Mouse (Mus musculus): Measurements from ENCODE around the gene Osbpl5.

The Osbpl5 gene

DNA sequence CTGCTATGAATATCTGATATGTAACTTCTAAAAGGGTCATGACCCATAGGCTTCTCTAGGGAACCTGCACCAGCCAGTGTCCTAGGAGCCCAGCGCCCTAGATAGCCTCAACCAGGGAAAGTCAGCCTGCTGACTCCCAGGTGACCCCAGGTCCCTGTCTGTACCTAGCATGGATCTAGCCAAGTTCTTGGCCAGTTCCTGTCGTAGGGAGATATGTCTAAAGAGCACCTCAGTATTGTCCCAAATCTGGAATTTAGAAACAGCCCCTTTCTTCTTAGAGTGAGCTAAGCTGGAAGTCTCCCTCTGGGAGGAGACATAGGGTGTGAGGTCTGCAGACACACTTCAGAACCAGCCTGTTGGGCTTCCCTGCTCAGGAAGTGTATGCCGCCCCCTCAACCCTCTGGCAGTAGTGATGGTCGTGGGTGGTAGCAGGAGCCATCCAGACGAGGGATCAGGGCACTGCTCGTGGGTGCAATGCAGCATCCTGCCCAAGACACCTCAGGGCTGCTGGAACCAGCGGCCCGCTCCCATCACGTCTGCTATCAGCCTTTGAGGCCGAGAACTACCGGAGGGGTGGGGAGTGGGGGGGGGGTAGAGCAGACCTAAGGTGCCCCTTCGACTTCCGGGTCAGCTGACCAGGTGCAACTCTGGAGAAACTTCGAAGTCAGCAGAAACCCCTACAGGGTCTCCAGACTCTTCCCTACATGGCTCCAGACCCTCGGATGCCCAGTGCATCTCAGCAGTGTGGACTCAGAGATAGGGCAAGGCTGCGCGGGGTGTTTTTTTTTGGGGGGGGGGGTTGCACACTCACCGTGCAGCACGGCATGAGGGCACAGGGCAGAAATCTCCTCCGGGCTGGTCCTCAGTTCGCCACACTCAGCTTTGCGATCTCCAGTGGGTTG, at the start of gene Osbpl5:
TSS of gene Osbpl5 (minus strand) at position 861 of the 902 bp plus-strand sequence.
- 17% methylated on average over 22 of the region's 22 CpGs for WGBS

DNA sequence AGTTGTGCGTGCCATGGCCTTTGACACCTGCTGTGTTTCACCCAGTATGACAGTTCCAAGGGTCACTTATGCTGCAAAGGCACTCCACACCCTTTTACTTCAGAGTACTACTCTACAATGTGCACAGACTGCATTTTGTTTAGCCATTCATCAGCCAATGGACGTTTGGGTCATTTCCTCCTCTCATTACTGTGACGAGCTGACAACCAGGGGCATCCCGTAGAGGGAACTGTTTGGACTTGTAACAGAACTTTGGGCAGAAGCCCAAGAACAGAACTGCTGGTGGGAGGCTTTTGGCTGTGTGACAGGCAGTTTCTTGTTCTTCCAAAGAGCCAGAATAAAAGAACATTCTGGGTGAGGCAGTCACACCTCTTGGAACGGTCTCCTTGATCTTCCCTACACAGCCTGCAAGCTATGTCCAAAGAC, 48.4 kb upstream of the Osbpl5 start:
- WGBS = 35% methylated on average over 5 of the region's 5 CpGs

DNA sequence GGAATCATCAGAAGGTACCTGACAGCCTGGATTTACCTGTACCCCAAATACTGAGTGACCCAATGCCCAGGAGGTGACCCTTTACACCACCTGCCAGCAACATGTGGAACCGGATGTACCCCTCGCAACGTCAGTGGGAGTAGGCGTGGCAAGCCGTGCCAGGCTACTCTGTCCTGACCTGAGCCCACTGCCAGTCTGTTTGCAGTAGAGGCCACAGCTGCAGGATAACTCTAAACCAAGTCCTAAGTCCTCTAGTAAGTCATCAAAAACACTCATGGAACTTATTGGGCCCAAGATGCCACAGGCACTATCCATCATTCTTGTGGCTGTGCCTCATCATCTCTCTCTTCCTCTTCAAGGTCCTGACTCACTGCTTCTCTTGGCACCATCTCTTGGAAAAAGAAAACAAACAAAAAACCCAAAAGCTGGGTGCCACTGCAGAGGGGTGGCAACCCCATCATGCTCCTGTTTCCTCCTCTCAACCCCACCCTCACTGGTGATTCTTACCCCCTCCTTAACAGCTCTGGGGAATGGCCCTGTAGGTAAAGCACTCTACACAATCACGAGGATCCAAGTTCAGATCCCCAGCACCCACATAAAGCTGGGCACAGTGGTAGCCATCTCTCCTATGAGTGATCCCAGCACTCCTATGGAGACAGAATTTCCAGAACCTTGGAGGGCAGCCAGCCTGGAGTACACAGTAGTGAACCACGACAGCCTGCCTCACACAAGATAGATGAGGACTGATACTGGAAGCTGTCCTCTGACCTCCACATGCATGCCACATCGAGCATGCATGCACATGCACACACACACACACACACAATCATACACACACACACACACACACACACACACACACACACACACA, 44.6 kb upstream of the Osbpl5 start:
- 89% methylated on average over 8 of the region's 8 CpGs for WGBS

DNA sequence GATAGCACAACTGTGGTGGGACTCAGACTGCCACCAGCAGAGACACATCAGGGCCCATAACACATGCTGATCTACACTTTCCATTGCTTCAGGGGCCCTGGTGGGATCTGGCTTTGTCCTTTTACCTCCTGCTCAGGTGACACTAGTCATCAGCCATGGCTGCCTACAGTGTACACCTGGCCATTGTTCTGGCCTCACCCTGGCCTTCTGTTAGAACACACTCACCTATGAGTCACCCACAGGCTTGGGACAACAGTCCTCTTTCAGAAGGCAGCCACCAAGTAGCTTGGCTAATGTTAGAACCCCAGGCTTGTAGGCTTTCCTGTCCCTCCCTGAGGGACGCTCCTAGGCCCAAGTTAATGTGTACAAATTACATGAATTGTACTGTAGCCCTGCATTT, 44.0 kb upstream of the Osbpl5 start:
- WGBS = 91% methylated on average over 1 of the region's 1 CpGs

DNA sequence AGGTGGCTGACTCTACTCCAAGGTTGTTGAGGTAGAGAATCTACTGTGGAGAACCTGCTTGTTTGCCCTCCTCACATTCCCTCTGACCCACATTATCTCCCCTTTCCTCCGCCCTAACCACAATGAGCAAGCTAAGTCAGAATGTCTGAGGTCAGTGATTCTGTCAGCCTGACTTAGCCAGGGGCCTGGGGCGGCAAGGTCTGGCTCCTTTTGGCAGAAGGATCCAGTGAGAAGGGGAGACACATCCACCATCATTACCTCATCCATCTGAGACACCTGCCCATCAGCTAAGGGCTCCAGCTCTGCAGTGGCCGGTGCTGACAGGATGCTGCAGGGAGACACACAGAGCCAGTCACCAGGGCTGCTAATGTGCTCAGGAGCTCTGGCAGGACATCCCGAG, 42.0 kb upstream of the Osbpl5 start:
- 94% methylated on average over 4 of the region's 4 CpGs for WGBS

DNA sequence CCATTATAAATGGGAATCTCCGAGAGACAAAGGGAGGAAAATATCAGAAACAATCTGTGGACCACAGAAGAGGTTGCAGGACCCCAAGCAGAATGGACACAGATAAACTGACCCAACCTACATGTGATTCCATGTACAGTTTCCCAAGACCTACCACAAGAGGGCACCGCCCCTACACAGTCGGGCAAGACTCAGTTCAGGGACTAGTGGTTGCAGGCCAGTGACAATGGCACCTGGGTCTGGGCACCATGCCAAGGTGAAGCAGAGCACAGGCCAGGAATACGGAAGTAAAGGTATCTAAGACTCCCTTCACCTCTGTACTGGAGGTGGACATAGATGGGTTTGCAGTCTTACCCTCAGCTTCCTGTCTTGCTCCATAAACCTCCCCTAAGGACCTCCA, 36.3 kb upstream of the Osbpl5 start:
- 61% methylated on average over 4 of the region's 4 CpGs for WGBS

DNA sequence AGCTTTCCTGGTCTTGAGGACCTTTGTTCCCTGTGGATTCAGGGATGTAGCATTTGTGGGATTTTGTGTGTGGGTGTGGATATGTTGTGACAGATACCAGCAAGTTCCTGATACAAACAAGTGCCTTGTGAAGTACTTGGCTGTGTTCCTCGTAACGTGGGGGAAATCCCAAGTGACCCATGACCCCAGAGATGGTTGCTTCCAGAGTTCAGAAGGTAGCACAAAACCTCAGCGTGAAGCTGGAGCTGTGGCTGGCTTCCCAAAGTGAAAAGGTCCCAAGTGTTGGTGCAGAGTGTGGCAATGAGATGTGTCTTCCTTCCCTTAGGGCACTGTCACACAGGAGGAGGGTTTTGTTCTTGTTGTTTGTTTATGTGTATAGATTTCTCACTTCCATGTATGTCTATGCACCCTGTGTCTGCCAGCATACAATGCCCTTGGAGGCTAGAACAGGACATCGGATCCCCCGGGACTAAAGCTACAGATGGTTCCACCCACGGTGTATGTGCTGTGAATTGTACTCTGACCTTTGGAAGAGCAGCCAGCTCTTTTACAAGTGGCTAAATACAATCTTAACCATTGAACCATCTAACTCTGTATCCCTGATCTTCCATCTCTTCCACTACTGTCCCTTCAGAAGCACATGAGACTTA, 35.7 kb upstream of the Osbpl5 start:
- WGBS = 65% methylated on average over 6 of the region's 6 CpGs

DNA sequence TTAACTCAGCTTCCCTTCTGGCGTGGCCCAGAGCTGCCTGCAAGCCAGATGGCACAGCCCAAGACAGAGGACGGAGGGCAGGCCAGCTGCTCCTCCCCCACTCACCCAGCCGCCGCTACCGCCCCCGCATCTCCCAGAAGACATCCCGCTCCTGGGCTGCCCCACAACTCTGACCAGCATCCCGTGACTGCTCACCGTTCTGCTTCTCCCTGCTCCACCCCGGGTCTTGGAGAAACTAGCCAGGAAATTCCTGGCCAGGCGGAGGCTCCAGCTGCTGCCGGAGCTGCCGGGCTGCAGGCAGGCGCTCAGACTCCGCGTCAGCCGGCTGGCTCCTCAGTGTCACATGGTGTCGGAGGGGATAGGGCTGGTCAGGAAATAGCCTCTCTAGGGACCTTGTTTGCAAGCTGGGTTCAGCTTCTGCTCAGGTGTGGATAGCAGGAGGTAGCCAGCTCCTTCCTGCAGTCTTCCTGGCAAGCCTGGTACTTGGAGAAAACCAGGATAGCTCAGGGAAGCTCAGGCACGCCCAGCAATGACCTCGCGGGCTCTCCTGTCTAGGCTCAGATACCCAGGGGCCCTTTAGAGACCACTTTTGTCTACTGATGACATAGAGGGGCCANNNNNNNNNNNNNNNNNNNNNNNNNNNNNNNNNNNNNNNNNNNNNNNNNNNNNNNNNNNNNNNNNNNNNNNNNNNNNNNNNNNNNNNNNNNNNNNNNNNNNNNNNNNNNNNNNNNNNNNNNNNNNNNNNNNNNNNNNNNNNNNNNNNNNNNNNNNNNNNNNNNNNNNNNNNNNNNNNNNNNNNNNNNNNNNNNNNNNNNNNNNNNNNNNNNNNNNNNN, 27.4 kb upstream of the Osbpl5 start, which contains the start of gene Mrgpre:
TSS of gene Mrgpre (minus strand) at position 505 of the 834 bp plus-strand sequence.
- 4% methylated on average over 21 of the region's 21 CpGs for WGBS

DNA sequence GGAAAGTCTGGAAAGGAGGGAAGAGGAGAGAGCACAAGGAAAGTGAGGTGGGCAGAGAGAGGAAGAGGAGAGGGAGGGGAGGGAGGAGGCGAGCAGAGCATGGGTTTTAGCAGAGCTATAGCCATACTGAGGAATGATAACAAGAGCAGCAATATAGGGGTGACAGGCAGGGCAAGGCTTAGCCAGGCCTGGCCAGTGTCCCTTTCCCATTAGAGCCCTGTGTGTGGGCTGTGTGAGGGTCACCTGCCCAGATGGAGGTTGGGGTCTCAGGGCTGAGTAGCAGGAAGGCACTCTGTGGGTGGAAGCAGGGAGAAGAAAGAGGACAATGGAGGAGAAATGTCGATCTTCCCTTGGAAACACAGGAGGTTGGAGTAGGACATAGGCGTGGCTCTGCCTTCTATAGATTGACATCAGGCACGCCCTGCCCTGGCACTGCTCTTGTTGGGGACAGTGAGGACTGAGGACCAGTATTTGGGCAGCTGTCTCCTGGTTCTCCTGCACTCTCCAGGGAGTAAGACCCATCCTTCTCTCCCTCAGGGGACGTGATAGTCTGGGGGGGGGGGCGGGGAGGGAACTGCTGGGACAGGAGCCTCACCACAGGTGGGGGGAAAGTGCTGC, 26.7 kb upstream of the Osbpl5 start:
- 16% methylated on average over 6 of the region's 6 CpGs for WGBS

DNA sequence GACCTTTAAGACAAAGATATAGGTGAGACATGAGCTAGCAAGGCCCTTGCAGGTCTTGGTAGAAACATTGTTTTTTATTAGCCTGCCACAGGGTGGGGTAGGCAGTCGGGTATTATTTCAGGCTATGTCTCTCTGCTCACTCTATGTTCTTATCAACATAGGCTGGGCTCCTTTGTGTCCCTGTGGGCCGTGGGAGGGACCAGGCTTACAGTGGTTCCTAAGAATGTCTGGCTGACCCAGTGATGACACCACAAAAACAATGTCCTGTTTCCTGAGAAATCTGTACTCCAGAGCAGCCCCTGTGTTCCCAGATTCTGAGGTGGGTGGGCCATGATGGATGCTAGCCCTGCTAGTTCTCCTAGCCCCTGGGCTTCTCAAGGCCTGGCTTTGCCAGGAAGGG, 20.6 kb upstream of the Osbpl5 start:
- 67% methylated on average over 2 of the region's 2 CpGs for WGBS

DNA sequence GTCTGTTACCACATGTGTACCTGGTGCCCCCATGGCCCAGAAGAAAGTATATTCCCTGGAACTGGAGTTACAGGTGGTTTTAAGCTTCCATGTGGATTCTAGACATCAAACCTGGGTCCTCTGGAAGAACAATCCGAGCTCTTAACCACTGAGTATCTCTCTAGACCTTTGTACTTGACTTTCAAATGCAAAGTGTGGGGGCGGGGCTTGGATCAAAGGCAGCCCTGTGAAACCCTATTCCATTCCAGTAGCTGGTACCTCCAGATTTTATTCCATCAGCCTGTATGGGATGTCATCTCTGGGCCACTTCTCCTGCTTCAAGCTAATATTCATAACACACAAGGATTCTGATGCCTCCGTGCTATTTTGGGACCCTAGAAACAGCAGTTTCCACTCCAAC, 19.4 kb upstream of the Osbpl5 start:
- 51% methylated on average over 3 of the region's 3 CpGs for WGBS

DNA sequence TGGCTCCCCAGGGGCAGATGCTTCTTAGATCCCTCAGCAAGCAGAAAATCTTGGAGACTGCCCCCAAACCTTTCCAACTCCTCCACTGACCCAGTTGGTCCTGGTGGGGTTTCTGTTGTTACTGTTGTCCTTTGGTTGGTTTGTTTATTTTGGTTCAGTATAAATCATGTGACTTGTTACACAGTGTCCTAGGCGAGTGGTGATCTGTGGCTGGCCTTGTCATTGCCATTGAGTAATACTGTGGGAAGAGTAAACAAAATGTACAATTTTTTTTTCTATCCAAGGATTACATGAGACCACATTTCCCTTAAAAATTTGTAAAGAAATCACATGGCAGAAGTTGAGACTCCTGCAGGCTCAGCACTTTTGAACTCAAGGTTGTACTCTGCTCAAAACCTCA, 12.7 kb upstream of the Osbpl5 start:
- 71% methylated on average over 1 of the region's 1 CpGs for WGBS

DNA sequence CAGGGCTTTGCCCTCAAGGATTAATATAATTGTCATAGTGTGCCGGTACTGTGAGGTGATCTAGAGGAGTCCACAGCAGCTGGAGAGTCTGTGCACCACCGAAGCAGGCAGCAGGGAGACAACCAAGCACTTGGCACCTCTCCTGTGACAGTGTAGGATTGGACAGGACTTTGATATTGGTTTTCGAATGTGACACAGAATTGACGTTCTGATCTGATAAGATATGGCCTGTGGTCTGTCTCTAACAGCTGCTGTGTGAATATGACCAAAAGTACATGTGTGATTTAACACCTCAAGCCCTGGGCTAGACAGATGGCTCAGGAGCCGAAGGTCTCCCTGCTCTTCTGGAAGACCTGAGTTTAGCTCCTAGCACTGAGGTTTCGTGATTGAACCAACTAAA, 11.5 kb upstream of the Osbpl5 start:
- WGBS = 85% methylated on average over 6 of the region's 6 CpGs

DNA sequence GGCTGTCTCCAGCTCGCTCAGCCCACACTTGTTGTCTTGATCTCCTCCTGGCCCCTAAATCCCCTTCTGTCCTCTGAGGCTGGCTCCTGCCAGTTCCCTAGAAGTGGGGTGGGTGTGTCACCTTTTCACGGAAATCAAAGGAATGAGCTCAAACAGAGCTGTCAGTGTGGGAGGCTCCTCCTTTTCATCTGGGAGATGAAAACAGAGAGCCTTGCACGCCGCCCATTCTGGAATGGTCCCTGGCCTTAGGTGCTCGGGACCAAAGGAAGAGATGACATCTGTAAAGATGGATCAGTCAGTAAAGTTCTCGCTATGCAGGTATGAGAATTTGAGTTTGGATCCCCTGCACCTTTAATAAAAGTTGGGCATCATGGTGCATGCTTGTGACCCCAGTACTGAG, 10.1 kb upstream of the Osbpl5 start, which contains the start of gene Mrgprg:
TSS of gene Mrgprg (minus strand) at position 101 of the 400 bp plus-strand sequence.
- WGBS = 55% methylated on average over 6 of the region's 6 CpGs

DNA sequence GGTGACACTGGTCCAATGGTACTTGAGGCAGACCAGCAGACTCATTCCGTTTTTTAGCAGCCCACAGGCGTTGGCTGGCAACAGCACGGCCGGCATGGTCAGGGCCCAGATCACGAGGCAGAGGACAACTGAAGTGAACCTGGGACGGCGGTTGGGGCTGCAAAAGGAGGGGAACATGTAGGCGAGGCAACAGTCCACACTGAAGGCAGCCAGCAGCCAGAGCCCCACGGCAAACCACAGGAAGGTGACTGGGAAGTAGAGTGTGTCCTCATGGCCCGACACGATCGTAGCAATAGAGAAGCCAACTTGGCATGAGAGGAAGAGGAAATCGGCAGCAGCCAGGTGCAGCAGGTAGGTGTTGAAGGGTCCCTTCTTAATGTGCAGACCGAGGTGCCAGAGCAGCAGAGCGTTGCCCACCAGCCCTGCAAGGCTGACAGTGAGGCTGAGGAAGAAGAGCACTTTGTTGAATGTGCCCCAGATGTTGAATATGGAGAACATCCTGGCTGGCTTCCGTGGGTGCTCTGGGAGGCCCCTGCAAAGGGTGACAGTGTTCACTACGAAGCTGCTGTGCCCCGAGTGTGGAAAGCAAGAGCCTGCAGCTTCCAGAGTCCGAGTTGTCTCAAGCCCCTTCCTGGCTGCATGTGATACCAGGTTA, 8.2 kb upstream of the Osbpl5 start:
- 79% methylated on average over 19 of the region's 19 CpGs for WGBS

DNA sequence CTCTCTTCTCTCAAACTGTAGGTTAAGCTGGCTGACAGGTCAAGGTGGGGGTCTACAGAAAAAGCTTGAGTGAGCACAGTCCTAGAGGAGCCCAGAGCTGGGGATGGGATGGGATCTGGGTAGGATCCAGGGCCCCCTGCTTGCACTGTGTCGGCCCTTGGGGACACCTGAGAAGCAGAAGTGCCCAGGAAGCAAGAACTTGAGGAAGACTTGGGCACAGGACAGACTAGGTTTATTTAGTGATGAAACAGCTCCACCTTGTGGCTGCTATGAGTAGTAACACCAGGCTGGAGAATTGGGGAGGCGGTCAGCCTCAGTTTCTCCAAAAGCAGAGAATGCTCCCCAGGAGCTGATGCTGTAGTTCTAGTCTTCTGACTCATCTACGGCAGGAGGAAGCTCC, 7.0 kb upstream of the Osbpl5 start:
- WGBS = 20% methylated on average over 3 of the region's 3 CpGs

DNA sequence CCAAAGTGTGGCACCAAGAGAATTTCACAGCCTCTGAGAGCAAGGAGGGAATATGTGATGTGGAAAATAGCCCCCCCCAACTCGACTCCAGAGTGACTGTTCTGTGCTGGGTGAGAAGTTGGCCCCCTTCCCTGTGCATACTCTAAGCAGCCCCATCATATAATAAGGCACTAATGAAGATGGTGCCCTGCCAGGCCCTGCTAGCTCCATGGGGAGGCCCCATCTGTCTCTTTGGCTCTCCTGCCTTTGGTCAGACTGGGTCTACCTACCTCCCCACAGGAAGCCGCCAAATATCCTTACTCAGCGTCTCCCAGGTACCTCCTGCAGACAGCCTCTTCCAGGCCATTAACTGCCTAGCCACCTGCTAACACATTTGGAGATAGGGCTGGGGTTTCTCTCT, 2.2 kb upstream of the Osbpl5 start:
- 78% methylated on average over 3 of the region's 3 CpGs for WGBS

DNA sequence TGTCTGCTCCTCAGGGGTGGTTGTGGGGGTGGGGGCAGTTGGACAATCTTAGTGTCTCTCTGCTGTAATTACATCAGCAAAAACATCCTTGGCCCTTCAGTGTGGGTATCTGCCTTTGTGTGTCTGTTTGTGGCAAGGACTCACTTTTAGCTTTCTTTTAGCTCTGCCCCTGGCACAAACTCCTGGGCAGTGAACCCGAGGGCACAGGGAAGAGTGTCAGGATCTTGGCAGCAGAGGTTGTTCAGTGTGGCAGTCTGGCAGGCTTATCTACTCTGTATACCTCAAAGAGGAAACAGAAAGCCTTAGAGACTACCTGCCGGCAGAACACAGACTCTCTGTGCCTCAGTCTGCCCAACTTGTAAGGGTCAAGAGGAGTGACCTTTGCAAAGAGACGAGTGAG, 911 bp upstream of the Osbpl5 start:
- WGBS = 62% methylated on average over 3 of the region's 3 CpGs

DNA sequence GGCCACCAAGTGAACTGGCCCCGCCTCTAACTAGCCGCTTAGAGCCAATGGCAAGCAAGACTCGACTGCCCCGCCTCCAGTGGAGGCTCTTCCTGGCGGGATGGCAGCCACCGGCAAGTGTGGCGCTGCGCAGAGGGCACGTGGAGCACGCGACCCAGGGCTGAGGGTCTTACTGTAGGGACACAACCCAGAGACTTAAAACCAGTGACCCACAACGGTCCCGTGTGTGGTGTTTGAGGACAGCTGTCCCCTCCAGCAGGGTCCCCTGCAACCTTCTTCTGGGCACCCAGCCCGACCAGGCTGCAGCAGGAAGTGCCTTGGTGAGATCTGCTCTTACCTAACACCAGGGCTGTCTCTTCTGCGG, 224 bp upstream of the Osbpl5 start:
- 1% methylated on average over 15 of the region's 15 CpGs for WGBS

Measured in cerebral cortex, adult 2 months (tissue).